Mouse (Mus musculus): ENCODE data around the gene Rpia.

DNA sequence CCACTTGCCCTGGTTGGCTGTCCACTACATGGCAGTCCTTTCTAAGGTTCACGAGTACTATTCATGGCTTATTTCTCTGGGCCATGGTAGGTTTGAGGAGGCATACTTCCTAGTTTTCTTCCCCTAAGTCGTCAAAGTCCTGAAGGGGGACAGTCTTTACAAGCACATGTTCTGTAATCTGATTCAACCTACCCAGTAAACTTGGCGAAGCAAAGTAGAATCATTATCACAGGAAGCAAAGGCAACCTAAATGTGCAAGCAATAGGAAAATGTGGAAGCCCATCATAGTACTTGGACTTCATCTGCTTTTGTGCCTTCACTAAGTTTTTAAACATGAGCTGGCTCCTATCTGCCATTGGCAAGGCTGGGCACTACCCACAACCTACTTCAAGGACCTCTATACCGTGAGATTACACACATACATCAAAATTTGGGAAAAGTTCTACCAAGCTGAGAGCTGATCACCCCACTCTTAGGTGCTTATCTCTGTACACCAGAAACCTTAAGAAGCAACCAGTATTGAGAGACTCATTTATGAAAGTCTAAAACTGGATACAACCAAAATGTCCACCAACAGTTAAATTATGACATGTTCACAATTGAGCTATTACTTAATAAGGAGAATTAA lies 64.8 kb downstream of the Rpia start:
- TF ChIP-seq CTCF (IDR thresholded peaks at IDR 0.05; ENCODE audit: extremely low read depth, insufficient read length, insufficient replicate concordance, low read depth, low read length), result no peak
- TF ChIP-seq POLR2A (IDR thresholded peaks at IDR 0.05; ENCODE audit: low read depth, low read length), result no peak
